Mouse (Mus musculus): ENCODE data around the gene Gm5796.
"Not testable (repeated sequence)": the region's sequence is repeated elsewhere in the genome, so short reads cannot be mapped to it uniquely, and the experiment has no call there.

Gene Gm5796

GRCm38 (mm10) chr14:4023641-4024040 is at the start of gene Gm5796:
TSS of gene Gm5796 (plus strand) at chr14:4023941.
- DNase-seq, result not testable (repeated sequence)

GRCm38 (mm10) chr14:3998094-3998493 is 25.6 kb upstream of the Gm5796 start, which contains the start of gene Gm3099:
TSS of gene Gm3099 (plus strand) at chr14:3998394.
- DNase-seq, result not testable (repeated sequence)

GRCm38 (mm10) chr14:4083820-4084219 is 60.1 kb downstream of the Gm5796 start, which contains the start of gene Gm3115:
TSS of gene Gm3115 (plus strand) at chr14:4084120.
- DNase-seq, result not testable (repeated sequence)

Data from thymus, postnatal 25 days (tissue).